Comparison of ENCODE assay signal across 9 mouse cellular contexts in genomic region chr16:45723172-45723901, GRCm38 (mm10). TPM values are rescaled to one million over a fixed set of nuclear protein-coding genes. Genes with fewer than 3 reads are reported as not detected.
DNase-seq lines count a peak whose midpoint lies in the region; ATAC-seq and TF ChIP-seq lines count a peak whose summit lies in the region.
"Had no signal": no experiment of that assay in that cellular context is flagged by ENCODE, and none has a peak within 500 bp of the region (broad histone marks: within the 10 kb centered on the region; RNA-seq: fewer than 3 reads in every experiment).

No protein-coding gene starts in this region.

- peak overlapping the region; percentile 88 for H3K4me2 ChIP-seq in embryonic facial prominence, embryonic 13.5 days
- H3K4me2 ChIP-seq in limb, embryonic 11.5 days (ENCODE audit: low read depth, severe bottlenecking) = peak overlapping the region; percentile 91

- ATAC-seq in embryonic facial prominence, embryonic 13.5 days (ENCODE audit: insufficient number of reproducible peaks, insufficient read depth, low FRiP score, low TSS enrichment, low read depth) = 0 out of 2 replicates have a peak, but pooled peaks have one; percentile 2
- ATAC-seq in limb, embryonic 11.5 days (ENCODE audit: insufficient number of reproducible peaks, low FRiP score, low TSS enrichment, low read depth) = no peak

- DNase-seq in heart, embryonic 10.5 days (ENCODE audit: low spot score) = no peak
- no peak for DNase-seq in heart, adult 18-20 months
- no peak for DNase-seq in ES-E14 (ENCODE audit: low read depth, low spot score)
- no peak for DNase-seq in limb, embryonic 11.5 days (ENCODE audit: low spot score)
- no peak for DNase-seq in T-cell, adult 2 months (ENCODE audit: low spot score)
- no peak for DNase-seq in lung, postnatal 10 days
- no peak for DNase-seq in gastrocnemius, postnatal 10 days

- WGBS in heart, embryonic 10.5 days = 63% methylated on average over 6 of the region's 6 CpGs
- WGBS in embryonic facial prominence, embryonic 13.5 days = 51% methylated on average over 6 of the region's 6 CpGs
- 60% methylated on average over 6 of the region's 6 CpGs for WGBS in limb, embryonic 11.5 days

- no peaks in the 10 kb centered on the region for H3K27me3 ChIP-seq in heart, embryonic 10.5 days (ENCODE audit: insufficient read depth, poor library complexity, severe bottlenecking)
- no peaks in the 10 kb centered on the region for H3K27me3 ChIP-seq in embryonic facial prominence, embryonic 13.5 days
- no peaks in the 10 kb centered on the region for H3K27me3 ChIP-seq in limb, embryonic 11.5 days (ENCODE audit: control insufficient read depth, insufficient read depth, low read length)

- no peak overlapping the region for H3K9ac ChIP-seq in ES-E14 (ENCODE audit: insufficient read depth, low read depth, low read length, poor library complexity, severe bottlenecking)
- peak overlapping the region; percentile 82 for H3K9ac ChIP-seq in embryonic facial prominence, embryonic 13.5 days
- peak overlapping the region; percentile 79 for H3K9ac ChIP-seq in limb, embryonic 11.5 days (ENCODE audit: low read length)

- H3K4me3 ChIP-seq in heart, embryonic 10.5 days = peak overlapping the region; percentile 66
- peak overlapping the region; percentile 59 to 74 for H3K4me3 ChIP-seq in ES-E14 (ENCODE audit: insufficient read depth in 1 of 2, low read depth in 1 of 2, low read length in 2 of 2, poor library complexity in 1 of 2, severe bottlenecking in 1 of 2)
- peak overlapping the region; percentile 59 for H3K4me3 ChIP-seq in embryonic facial prominence, embryonic 13.5 days
- peak overlapping the region; percentile 53 for H3K4me3 ChIP-seq in limb, embryonic 11.5 days (ENCODE audit: low read depth, low read length)

- in situ Hi-C loops in ES-E14 (cut with MboI; ENCODE audit: low sequenced_read_pairs in 2 of 2, unreplicated experiment in 2 of 2) = no loop called here

- H3K27ac ChIP-seq in heart, embryonic 10.5 days = peak overlapping the region; percentile 84
- no peak overlapping the region for H3K27ac ChIP-seq in ES-E14 (ENCODE audit: insufficient read depth, low read depth, low read length, poor library complexity, severe bottlenecking)
- H3K27ac ChIP-seq in embryonic facial prominence, embryonic 13.5 days = no peak overlapping the region
- H3K27ac ChIP-seq in limb, embryonic 11.5 days (replicated peaks; ENCODE audit: low read depth, low read length) = no peak overlapping the region

- peaks cover 21% of the 10 kb centered on the region for H3K4me1 ChIP-seq in heart, embryonic 10.5 days
- H3K4me1 ChIP-seq in ES-E14 (ENCODE audit: control insufficient read depth in 2 of 2, insufficient read depth in 2 of 2, low read length in 2 of 2, poor library complexity in 1 of 2) = peaks cover 10 to 12% of the 10 kb centered on the region in 2 experiments
- peaks cover 20% of the 10 kb centered on the region for H3K4me1 ChIP-seq in embryonic facial prominence, embryonic 13.5 days
- H3K4me1 ChIP-seq in limb, embryonic 11.5 days (ENCODE audit: control insufficient read depth, insufficient read depth, low read length) = peaks cover 12% of the 10 kb centered on the region

- H3K9me3 ChIP-seq in heart, embryonic 10.5 days = no peaks in the 10 kb centered on the region
- H3K9me3 ChIP-seq in ES-E14 (ENCODE audit: control insufficient read depth, insufficient read depth, low read depth, low read length) = no peaks in the 10 kb centered on the region
- H3K9me3 ChIP-seq in embryonic facial prominence, embryonic 13.5 days = no peaks in the 10 kb centered on the region
- H3K9me3 ChIP-seq in limb, embryonic 11.5 days (ENCODE audit: control insufficient read depth, low read length) = no peaks in the 10 kb centered on the region

- peaks cover 8% of the 10 kb centered on the region for H3K36me3 ChIP-seq in heart, embryonic 10.5 days
- H3K36me3 ChIP-seq in ES-E14 (ENCODE audit: control insufficient read depth, insufficient read depth, low read length, poor library complexity, severe bottlenecking) = no peaks in the 10 kb centered on the region
- H3K36me3 ChIP-seq in embryonic facial prominence, embryonic 13.5 days = peaks cover 18% of the 10 kb centered on the region
- H3K36me3 ChIP-seq in limb, embryonic 11.5 days (ENCODE audit: control insufficient read depth, insufficient read depth, low read length) = no peaks in the 10 kb centered on the region

TF ChIP-seq in ES-E14, 5 proteins besides CTCF, POLR2A, EP300 and RAD21:
- TF ChIP-seq ZNF384 (IDR thresholded peaks at IDR 0.05; ENCODE audit: low read depth, low read length) = no peak
- TF ChIP-seq CHD2 (IDR thresholded peaks at IDR 0.05; ENCODE audit: low read depth, low read length) = no peak
- no peak for TF ChIP-seq HCFC1 (IDR thresholded peaks at IDR 0.05; ENCODE audit: borderline replicate concordance, insufficient read depth, low read length)
- TF ChIP-seq MAFK (IDR thresholded peaks at IDR 0.05; ENCODE audit: insufficient read depth, low read depth, low read length) = no peak
- no peak for TF ChIP-seq ZC3H11A (IDR thresholded peaks at IDR 0.05; ENCODE audit: borderline replicate concordance, low read depth, low read length)
TF ChIP-seq in ES-E14: peak in this region for 0.

RNA-seq across cellular contexts. Expression of gene Tagln3, which starts 1.1 kb away (rescaled TPM):
- polyA plus RNA-seq in heart, embryonic 10.5 days (2016; fragmentation: Nextera tagmentation; extraction: Ambion mirVana) = 23.3 and 24.1 TPM in 2 replicates
- under 1 TPM; 0.39 to 0.57 TPM for total RNA-seq in heart, adult 18-20 months (2021)
- total RNA-seq in ES-E14 (2012; rRNA removed) = 5.1 and 5.4 TPM in 2 replicates
- 22.2 and 25.4 TPM in 2 replicates for polyA plus RNA-seq in embryonic facial prominence, embryonic 13.5 days (2015; fragmentation: Nextera tagmentation; extraction: Ambion mirVana)
- polyA plus RNA-seq in limb, embryonic 11.5 days (2014; fragmentation: Nextera tagmentation; extraction: Ambion mirVana) = 29.2 and 30.2 TPM in 2 replicates
- under 1 TPM; 0.70 to 0.90 TPM for total RNA-seq in gastrocnemius, postnatal 10 days (2021)

RNA-seq across cellular contexts. Expression of gene Abhd10, which starts 19.4 kb away (rescaled TPM):
- 31.4 and 34.1 TPM in 2 replicates for polyA plus RNA-seq in heart, embryonic 10.5 days (2016; fragmentation: Nextera tagmentation; extraction: Ambion mirVana)
- total RNA-seq in heart, adult 18-20 months (2021) = 10 to 100 TPM; 17.9 to 18.8 TPM
- 13.2 and 16.0 TPM in 2 replicates for total RNA-seq in ES-E14 (2012; rRNA removed)
- 39.0 and 40.4 TPM in 2 replicates for polyA plus RNA-seq in embryonic facial prominence, embryonic 13.5 days (2015; fragmentation: Nextera tagmentation; extraction: Ambion mirVana)
- polyA plus RNA-seq in limb, embryonic 11.5 days (2014; fragmentation: Nextera tagmentation; extraction: Ambion mirVana) = 33.6 and 39.5 TPM in 2 replicates
- total RNA-seq in gastrocnemius, postnatal 10 days (2021) = 10 to 100 TPM; 10.3 to 10.7 TPM

RNA-seq across cellular contexts. Expression of gene Tmprss7, which starts 29.9 kb away (rescaled TPM):
- 0.12 TPM in 1 of 2 replicates, not detected in the other for polyA plus RNA-seq in heart, embryonic 10.5 days (2016; fragmentation: Nextera tagmentation; extraction: Ambion mirVana)
- not detected for total RNA-seq in heart, adult 18-20 months (2021)
- total RNA-seq in ES-E14 (2012; rRNA removed) = 0.09 and 0.11 TPM in 2 replicates
- 0.11 and 0.26 TPM in 2 replicates for polyA plus RNA-seq in embryonic facial prominence, embryonic 13.5 days (2015; fragmentation: Nextera tagmentation; extraction: Ambion mirVana)
- 0.21 and 0.37 TPM in 2 replicates for polyA plus RNA-seq in limb, embryonic 11.5 days (2014; fragmentation: Nextera tagmentation; extraction: Ambion mirVana)
- not detected for total RNA-seq in gastrocnemius, postnatal 10 days (2021)
- polyA plus RNA-seq: C2C12 had no signal
